Mouse (Mus musculus) cerebellum, adult 11 months (tissue): ENCODE results near the gene Cbfa2t3.

Source experiments
- DNase-seq: peaks from one replicate; pipeline ENCODE4 v3.0.0; 2022

Gene Cbfa2t3

DNA sequence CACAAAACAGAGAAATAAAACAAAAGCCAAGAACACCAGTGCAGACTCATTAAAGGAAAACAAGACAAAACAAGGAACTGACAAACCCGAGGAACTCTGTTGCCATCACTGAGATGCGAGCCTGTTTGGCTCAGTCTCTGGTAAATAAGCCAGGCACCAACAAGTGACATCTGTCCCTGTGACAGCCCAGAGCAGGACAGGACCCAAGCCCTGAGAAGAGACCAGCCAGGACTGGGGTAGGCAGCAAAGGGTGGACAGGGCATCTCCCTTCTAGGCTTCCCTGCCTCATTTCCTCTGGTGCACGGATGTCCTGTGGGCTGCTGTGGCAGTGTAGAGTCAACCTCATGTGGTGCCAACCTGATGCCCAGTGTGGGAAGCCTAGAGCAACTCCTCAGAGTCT, 35.8 kb downstream of the Cbfa2t3 start:
- DNase-seq, result no peak

DNA sequence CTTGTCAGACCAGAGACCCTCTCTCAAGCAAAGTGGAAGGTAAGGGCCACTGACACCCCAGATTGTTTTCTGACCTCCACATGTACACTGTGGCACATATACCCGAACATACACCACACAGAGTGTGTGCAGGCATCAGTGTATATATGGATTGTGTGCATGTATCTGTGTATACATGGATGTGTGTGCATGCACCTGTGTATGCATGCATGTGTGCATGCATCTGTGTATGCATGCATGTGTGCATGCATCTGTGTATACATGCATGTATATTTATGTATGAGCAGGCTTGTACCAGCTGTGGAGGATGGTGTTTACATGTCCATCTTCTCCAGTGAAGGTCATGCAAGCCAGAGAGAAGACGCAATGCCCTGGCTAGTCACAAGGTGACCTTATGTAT, 37.0 kb downstream of the Cbfa2t3 start:
- no peak for DNase-seq

DNA sequence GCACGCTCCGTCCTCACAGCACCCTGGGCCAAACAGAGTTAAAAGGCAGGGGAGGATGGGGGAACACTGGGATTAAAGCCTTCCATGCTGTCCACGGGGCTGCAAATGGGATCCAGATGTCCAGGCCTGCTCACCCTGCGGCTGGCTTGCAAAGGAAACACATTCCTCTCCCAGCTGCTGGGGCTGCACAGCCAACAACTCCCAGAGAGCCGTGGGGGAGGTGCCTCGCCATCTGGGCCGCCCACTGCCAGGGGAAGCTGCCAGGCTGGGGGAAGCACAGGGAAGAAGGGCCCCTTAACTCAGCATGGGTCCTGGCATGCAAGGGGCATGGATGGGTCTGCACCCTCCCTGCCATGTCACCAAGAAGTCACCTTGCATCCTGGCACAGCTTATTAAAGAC, 37.8 kb downstream of the Cbfa2t3 start:
- no peak for DNase-seq

DNA sequence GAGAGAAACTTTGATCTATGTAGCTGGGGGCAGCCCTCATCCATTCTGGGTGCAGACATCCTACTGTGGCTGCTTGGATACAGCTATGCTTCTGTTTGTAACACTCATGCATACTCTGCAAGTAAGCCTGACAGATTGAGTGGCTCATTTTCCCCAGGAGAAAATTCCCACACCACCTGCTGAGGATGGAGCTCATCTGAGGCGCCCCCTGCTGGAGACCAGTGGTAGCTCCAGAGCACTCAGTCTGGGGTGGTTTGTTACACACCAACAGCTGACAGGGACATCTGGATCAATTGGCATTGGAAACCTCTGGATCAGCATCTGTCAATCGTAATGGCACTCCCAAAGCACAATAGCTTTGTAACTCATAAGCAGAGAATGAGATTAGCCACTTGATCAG, 38.9 kb downstream of the Cbfa2t3 start:
- no peak for DNase-seq

DNA sequence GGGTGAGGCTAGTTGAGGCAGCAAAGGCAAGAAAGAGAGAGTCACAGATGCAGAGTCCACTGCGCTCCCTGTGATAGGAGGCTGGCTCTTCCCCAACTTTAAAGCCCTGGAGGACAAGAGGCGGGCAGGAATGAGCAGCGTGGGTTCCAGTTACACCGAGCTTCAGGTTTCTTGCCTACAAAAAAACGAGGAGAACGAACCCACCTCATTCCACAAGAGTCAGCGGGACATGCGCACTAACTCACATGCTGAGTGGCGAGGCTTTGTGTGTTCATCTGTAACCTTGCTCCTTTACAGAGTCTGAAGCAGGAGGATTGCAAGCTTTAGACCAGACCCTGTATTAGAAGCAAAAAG, 40.1 kb downstream of the Cbfa2t3 start:
- no peak for DNase-seq

DNA sequence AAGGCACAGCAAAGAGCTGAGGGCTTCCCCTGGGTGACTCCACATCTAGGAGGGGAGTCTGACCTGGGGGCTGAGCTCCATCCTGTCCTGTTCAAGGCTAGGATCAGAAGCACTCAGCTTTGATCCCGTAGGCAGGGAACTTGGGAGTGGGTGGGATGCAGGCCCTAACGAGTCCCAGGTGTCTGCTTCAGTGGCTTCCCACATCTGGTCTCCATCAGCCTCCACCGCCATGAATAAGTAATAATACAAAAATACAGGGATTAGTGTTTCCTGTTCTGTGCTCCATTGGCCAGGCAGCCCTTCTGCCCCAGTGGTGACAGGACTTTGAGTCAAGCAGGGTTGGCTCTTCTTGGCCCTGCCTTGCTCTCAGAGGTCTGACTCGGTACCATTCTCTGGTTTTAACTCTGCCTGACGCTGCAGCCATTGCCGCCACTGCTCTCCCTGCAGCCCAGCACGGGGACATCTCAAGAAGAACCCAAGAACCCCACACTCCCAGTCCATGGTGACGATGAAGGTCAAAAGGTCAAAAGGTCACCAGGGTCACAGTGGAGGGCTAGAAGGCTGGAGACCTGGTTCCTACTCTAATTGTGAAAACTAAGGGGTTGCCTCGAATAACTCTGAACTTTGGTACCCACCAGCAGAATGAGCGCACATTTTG, 40.6 kb downstream of the Cbfa2t3 start:
- DNase-seq, result no peak

DNA sequence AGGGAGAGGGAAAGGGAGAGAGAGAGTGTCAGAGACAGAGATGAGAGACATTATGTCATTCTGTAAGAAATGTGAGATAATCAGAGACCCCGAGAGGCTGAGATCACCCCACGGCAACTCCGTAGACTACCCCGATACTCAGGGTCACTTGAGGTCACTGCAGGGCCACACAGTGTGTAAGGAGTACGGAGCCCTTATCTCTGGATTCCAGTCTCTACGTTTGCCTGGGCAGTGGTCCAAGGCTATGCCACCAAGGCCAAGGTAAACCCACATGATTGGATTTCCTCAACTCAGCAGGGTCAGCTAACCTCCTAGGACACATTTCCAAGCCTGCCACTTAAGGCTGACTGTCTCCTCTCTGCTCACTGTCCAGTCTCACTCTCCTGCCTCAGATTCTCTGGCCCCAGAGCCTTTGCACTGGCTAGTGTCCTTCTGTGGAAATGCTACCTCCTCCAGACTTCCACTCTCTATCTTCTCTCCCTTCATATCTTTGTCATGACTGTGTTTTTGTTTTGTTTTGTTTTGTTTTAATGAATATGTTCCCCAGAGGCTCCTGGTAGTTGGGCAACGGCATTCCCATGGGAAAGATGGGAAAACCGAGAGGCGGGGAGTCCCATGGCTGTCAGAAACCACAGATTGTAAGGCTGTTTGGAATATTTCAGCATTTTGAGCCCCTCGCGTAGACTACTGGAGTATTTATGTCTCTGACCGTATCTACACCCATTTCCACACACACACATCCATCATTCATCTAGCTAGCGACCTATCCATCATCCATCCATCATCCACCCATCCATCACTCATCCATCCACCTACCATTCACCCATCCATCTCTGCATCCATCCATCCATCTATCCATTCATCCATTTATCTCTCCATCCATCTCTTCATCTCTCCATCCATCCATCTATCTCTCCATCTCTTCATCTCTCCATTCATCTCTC, 42.6 kb downstream of the Cbfa2t3 start:
- no peak for DNase-seq

DNA sequence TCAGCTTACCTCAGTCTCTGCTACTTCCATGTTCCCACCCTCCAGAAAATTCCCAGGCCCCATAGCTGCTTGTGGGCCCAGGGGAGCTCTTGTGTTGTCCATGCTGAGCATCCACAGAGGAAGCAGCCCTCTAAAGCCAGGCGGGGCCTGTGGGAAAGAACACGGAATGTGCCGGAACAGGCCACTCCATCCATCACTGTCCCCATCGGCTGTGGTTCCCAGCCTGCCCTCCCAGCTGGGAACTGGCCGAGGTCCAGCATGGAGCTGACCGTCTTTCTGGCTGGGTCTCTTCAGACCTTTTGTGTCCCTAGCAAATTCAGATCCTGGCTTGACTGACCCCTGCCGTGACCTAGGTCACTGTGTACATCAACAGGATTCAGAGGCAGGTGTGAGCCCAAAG, 44.1 kb downstream of the Cbfa2t3 start:
- DNase-seq, result no peak

DNA sequence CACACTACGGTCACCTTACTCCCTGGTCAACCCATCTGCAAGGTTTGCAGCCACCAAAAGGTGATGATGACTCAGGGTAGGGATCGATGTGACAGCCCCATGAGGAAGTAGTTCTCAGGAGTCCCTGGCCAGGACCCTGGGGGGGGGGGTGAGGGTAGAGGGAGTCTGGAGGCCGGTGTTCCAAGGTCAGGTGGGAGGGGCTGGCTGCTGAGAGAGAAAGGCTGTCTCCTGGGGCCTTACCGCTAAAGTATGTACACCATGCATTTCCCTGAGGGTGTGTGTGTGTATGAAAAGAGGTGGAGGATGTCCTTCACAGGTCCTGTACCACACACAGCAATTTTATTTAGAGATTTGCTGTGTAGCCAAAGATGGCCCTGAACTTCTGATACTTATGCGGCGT, 46.3 kb downstream of the Cbfa2t3 start:
- DNase-seq, result no peak

DNA sequence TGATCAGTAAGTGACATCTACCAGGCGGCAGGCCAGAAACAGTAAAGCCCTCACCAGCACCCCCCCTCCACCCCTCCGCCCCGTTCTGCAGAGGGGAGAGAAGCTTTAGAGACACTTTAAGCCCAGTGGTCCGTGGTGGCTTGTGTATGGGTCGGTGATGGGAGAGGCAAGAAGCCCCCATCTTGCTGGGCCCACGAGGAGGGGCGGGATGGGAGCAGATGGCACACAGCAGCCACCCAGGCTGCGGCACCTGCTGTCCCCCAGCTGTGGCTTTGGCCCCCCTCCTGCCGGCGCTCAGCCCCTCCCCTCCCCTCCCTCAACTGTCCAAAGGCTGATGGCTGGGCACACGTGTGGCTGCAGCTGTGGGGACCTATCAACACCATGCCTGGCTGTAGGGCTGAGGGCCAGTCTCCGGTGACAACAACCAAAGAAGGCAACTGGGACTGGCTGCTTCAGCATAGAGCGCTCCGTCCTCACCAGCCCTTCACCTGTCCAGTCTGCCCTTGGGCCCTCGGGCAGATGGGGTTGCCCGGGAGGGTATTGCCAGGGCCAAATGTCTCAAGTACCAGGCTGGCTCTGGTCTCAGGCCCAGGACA, 47.5 kb downstream of the Cbfa2t3 start:
- DNase-seq, result no peak

DNA sequence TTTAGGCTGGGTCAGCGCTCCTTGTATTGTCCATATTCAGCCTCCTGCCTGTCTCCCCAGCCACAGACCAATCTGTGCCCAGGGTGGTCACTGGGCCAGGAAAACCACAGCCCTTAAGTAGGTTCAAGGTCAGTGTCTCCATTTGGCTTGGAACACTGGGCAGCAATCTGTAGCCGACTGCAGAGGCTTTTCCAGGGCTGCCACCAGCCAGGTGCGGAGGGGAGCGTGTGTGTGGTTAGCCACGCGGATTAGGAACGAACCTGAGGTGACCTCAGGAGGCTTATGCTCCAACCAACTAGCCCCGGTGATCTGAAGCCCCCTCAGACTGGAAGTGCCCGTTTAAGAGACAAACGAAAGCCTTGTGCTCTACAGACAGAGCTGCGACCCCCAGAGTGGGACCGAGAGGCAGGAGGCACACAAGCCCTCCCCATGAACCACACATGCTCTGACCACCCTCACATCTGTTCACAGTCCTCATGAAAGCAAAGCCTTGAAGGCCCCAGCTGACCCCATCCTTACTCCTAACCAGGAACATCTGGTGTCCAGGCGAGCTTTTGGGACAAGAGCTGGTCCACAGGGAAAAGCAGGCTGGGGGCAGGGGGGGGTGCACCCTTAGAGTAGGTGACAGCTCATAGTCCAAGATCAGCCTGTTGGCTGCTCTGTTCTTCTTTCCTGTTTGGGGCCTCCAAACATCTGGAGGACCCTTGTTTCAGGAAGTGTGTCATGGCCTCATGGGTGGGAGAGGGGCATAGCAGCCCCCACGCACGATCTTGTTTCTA, 50.5 kb downstream of the Cbfa2t3 start:
- DNase-seq, result no peak

DNA sequence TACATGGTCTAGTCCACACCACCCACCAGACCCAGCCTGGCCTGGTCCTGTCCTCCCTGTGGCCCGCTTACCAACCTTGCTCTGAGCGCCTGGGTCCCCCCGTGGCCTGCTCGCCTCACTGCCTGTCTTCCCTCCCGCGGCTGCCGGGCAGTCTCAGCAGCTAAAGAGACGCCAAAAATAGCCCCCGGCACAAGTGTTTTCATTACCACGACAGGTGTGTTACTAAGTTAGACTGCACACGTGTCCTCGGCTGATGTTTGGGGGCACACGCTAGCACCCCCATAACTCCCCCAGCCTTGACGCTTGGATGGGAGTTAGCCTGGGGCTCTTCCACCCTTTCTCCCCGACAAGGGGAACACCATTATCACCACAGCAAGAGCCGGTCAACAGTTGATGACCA, 52.6 kb downstream of the Cbfa2t3 start:
- DNase-seq, result no peak

DNA sequence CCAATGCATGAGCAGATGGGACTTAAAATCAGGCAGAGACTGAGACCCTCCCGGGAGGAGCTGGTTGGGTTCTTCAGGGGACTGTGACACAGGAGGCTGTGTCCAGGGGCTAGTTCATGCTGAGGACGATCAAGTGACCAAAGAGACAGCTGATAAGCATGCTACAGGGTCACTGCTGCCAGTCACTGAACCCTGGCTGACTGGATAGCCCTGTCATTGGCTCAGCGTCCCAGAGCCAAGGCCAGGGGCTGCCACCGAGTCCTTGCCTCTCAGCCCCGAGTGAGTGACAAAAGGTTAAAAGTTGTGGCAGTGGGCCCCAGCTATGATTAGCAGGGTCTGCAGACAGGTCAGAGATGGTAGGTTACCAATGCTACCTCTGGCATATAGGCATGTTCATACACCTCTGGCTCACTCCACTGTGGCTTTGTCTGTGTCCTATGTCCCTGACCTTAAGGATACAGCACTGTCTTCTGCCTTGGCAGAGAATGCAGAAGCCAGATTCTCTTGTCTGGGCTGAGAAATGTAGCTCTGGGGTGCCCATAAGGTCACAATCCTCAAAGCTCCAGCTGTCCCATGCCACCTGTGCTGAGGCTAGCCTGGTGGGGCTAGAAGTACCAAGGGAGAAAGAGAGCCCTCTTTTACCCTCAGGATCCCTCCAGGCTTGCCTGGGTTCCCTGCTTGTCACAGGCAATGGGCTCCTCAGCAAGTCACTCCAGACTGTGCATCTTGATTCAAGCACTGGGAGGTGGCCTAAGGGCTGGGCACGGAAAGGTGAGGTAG, 54.5 kb downstream of the Cbfa2t3 start:
- DNase-seq, result no peak

DNA sequence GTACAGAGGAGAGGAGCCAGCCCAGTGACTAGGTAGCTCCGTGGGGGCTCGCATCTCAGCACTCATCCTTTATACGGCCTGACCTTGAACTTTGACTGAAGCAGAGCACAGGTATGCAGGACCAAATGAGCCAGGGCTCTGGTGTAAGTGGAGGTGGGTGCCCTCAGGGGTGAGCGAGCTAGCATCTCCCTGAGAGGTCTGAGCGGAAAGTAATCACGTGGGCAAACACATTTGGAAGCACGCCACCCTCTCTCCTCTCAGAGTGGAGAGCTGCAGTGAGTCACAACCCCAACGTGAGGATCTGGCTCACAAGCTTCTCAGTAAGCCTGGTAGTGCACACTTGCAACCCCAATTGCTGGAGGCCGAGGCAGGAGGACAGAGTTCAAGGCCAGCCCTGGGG, 56.8 kb downstream of the Cbfa2t3 start:
- no peak for DNase-seq

DNA sequence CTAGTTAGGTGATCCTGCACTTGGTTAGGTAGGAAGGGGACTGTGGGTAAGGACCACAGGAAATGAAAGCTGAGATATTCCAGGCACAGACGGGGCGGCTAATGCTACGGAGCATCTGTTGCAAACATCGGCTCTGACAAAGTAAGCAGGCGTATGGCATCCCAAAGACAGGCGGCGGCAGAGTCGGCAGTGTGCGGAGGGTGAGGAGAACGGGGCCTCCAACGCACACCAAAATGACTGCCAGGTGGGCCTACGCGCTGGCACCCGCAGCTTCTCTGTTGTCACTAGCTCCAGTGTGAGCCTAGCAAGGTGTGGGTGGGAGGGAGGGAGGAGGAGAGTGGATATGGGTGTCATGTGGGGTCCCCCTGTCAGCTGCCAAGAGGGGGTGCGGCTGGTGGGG, 57.5 kb downstream of the Cbfa2t3 start:
- no peak for DNase-seq

DNA sequence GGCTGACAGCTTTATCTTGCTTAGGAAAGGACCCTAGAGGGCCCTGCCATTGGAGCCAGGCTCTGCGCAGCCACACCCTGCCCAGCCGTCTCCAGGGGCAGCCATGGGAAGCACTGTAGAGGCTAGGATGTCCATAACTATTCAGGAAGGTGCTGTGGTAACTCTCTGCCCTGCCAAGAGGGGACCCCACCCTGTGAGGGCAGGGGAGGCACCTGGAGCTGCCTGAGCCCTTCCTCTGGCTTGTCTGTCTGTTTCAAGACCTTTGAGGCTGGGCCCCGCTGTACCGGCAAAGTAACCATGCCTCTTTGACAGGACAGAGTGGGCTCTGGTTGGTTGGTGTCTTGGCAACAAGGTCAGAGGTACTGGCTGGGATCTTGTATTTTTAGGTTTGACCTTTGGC, 58.1 kb downstream of the Cbfa2t3 start:
- no peak for DNase-seq

DNA sequence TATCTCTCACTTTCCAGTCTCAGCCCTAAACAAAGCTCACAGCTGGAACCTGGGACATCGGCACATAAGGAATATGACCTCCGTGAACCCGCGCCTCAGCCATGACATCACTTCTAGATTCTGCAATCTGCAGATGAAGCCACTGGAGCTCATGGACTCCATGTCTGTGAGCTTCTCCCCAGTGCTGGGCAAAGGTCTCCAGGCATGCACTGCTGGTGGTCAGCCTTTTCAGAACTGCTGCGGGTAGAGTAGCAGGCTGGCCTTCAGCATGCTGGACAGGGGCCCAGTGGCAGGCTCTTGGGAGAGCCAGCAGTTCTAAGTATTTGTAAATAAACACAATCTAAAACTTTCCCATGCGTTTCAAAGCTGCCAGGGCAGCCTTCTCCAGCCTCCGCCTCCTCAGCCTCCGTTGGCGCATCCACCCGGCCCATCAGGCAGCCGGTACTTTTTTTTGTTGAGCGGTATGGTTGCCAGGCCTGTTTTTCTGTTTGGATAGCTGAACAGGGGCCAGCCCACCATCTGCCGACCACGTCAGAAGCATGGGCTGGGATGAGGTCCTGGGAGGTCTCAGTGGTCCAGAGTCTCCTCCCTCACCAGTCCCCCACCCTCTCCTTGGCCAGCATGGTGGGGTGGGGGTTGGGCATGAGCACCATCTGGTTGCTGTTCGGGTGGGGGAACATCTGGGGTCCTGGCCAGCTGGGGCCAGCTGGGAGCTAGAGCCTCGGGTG, 59.2 kb downstream of the Cbfa2t3 start:
- DNase-seq, result peak; percentile 63

DNA sequence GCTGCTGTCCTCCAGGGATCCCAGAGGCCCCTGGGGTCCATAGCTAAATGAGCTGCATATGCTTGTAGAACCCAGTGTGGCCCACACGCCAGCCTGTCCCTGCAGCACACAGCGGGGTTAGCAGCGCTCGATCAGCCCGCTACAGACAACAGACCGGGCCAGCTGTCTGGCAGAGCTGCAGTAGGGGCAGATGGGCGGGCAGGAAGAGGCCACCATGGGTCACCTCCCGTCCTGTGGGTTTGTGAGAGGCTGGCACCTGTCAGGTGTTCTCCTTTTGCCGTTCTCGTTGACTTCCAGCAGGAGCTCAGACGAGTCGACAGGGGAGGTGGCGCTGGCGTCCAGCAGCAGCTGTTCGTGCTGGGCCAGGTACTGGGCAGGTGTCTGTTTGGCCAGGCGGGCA, 60.3 kb downstream of the Cbfa2t3 start:
- DNase-seq, result peak; percentile 46

DNA sequence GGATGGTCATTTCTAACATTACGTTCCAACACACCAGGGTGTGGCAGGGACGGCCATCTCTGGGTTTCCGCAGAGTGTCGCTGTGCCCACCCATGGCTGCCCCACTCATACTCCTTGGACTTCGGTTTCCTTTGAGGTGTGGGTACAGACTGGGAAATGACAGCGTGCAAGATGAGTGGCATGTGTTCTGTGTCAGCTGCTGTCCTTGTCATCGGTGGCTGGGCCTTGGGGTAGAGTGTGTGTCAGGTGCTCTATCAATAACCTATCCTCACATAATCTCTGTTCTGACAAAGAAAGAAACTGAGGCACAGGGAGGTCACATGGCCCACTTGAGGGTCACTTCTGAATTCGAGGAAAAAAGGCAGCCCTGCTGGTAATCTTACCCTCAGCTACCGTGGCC, 61.7 kb downstream of the Cbfa2t3 start:
- no peak for DNase-seq

DNA sequence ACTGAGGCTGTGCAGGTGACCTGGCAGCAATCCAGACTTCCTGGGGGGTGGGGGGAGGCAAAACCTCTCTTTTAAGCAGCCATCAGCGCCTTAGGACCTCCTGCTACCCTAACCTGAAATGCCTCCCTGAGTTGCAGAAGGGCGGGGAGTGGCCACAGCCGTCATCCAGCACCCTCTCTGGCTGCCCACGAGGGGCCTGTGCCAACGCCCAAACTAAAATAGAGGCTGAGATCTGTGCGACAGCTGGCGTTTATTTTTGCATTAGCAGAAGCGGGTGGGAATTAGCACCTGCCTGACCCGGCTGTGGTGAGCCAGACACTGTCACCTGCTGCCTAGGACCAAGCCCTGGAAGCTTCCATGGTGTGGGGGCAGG, 62.1 kb downstream of the Cbfa2t3 start:
- no peak for DNase-seq

DNA sequence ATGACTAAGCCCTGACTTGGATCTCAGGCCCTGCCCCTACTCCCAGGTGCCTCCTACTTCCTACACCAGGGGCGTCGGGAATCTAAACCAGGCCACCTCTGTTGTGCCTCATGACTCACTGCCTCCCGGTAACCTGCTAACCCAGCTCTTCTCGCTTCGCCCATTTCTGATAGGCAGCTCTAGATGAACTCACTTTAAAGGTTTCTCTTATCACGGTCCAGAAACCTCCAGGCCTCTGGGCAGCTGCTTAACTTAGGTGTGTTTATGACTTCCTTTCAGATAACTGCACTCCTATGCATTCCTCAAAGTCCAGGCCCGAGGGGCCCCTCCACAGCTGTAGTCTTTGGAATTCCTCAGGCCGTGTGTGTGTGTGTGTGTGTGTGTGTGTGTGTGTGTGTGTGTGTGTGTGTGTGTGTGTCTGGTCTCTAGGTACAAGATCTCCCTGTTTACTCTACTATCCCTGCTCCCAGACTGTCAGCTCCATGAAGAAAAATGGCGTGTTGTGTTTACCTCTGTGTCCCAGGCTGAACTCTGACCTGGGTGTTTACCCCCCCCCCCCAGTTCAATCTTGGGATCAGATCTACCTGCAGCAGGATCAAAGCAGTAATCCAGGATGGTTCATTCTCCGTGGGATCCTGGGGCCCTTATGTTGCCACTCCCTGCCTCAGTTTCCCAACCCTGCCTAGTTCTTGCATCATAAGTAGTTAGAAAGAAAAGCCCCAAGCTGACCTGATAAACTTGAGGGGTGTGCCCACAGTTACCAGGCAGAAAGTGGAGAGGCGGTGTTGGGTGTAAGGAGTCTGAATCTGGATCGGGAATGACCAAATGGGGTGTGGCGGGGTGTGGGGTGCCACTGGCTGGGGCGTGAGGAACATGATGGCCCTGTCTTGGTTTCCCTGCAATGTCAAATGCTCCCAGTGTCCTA, 62.8 kb downstream of the Cbfa2t3 start:
- DNase-seq, result no peak
